Mouse (Mus musculus) urinary bladder, adult 2 months (tissue): ENCODE data around the gene Ablim1. TPM values are rescaled to one million over a fixed set of nuclear protein-coding genes. Genes with fewer than 3 reads are reported as not detected.
A peak's percentile ranks its signal among the peaks of the same experiment; 100 is the strongest.

Experiments
- DNase-seq: peaks from one replicate; pipeline ENCODE4 v3.0.0; 2022; ENCODE audit warnings: low spot score
- polyA plus RNA-seq: library from polyadenylated mRNA; depleted of rRNA; stranded (reverse); fragments of >200 nt; gene quantifications from 2 replicates; pipeline ENCODE4 v1.2.3, GENCODE M21; 2012

The Ablim1 gene
- polyA plus RNA-seq, 1 experiment, result 24.3 TPM

GRCm38 (mm10) chr19:57124906-57125305 is 189.8 kb downstream of the Ablim1 start:
- DNase-seq, result no peak

DNA sequence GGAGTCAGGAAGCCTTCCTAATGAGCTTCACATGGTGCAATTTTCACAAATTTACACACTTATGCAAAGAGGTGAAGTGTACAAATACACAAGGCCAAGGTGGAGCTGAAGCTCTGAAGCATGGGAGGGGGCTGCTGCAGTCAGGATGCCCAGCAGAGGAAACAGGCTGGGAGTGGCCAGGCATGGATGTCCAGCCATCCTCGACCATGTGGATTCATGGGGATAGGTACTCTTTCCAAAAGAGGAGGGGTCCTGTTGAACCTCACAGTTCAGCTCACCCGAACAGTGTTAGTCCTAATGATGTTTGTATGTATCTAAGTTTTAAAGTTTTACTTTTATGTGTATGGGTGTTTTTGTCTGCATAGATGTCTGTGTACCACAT is 190.6 kb downstream of the Ablim1 start:
- DNase-seq, result no peak

- no peak for DNase-seq
Measured at GRCm38 (mm10) chr19:57123503-57124137, 191.1 kb downstream of the Ablim1 start.

DNA sequence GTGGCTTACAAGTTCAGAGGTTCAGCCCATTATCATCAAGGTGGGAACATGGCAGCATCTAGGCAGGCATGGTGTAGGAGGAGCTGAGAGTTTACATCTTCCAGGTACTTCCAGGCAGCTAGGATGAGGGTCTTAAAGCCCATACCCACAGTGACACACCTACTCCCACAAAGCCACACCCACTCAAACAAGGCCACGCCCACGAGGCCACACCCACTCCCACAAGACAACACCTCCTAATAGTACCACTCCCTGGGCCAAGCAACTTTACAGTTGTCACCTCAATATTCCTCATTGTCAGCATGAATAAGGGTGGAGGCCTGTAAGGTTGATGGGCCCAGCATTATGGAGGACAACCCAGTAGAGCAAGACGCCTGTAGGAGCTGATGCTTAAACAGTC is 192.5 kb downstream of the Ablim1 start:
- DNase-seq, result no peak

- DNase-seq, result no peak
Measured at GRCm38 (mm10) chr19:57121036-57121435, 193.7 kb downstream of the Ablim1 start.

GRCm38 (mm10) chr19:57119661-57120060 is 195.1 kb downstream of the Ablim1 start:
- DNase-seq, result no peak

DNA sequence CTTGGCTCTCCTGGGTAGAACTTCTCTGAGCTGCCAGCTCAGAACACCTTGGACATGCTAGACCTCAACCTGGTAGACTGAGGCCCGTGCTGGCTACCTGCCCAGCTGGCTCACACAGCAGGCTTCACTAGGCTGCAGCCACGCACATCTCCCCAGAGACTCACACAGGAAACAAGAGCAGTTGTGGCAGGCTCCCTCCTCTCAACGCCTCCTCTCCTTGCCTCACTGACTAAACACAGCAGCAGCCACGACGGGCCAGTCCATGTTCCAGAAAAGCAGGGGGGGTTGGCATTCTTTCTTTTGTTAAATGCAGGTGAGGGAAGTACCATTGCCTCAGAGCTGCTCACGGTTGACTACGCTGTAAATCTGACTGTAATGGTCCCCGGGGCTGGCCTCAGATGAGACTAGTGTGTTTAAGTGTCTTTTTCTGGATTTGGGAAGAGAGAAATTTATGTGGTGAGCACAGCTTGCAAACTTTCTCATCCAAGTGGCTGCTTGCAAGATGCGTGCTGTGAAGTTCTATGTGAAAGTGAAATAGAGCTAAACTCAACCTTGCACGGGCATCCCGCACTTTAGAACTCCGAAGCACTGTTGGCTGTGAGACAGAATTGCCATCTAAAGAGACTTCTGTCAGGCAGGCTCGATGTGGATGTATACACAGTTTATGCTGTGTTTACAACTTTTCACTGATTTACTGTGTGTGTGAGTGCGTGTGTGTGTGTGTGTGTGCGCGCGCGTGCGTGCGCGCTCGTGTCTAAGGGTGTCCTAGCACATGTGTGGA is 195.7 kb downstream of the Ablim1 start:
- DNase-seq, result peak; percentile 69

- no peak for DNase-seq
Measured at GRCm38 (mm10) chr19:57117751-57118150, 197.0 kb downstream of the Ablim1 start.

- no peak for DNase-seq
Measured at GRCm38 (mm10) chr19:57116871-57117501, 197.7 kb downstream of the Ablim1 start.

DNA sequence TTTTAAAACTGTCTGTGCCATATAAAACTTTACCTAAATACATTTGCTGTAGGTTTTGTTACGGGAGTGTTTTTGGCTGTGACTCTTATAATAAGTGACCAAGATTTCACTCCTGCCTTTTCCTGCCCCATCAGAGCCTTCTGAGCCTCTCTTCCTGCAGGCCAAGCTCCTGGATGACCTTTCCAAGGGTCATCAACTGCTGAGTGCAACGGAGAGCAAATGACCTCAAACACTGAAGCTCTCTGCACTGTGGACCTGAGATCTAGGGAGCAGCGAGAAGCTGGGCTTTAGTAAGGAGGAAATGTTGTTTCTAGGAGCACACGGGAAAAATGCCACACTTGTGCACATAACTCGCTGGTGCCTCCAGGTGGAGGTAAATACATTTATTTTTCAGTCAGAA is 199.0 kb downstream of the Ablim1 start:
- DNase-seq, result no peak

DNA sequence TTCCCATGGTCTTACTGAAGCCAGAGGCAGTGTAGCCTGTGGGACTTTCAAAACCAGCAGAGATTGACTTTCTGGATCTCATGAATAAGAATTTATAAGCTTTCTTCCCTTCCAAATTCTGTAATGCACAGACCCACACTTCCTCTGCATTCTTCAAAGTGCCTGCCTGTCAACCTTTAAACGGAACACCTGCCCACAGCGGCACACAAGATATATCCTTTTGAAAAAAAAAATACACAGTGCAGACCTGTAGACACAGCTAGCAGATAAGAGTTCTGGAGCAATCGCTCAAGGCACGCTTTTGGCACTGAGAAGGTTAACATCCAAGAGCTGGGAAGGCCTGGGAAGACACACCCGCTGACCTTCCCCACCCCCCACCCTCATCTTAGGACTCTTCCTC is 199.8 kb downstream of the Ablim1 start:
- DNase-seq, result no peak

GRCm38 (mm10) chr19:57113975-57114374 is 200.7 kb downstream of the Ablim1 start:
- DNase-seq, result no peak

DNA sequence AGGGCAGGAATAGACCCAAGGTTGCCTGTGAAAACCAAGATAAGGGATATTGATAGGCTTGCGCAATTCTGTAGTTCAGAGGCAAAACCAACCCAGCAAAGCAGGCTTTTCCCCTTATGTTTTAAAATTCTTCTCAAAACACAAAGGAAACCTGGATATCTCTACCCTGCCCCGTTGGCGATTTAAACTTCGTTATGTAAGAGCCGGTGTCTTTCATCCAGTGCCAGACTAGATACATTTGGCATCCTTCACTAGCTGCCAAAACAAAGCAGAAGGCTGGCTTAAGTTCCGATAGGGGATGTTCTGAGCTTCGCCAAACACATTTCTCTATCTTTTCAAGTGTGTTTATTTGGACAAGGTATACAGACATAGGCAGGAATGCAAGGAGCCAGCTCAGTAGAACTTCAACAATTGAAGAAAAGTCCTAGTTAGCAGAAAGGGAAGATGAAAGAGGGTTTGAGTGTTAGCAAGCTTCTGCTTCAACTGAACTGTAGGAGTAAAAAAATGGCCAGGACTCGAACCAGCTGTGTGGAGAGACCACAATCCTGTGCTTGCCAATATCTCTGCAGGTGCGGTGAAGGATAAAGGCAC is 201.8 kb downstream of the Ablim1 start:
- no peak for DNase-seq

DNA sequence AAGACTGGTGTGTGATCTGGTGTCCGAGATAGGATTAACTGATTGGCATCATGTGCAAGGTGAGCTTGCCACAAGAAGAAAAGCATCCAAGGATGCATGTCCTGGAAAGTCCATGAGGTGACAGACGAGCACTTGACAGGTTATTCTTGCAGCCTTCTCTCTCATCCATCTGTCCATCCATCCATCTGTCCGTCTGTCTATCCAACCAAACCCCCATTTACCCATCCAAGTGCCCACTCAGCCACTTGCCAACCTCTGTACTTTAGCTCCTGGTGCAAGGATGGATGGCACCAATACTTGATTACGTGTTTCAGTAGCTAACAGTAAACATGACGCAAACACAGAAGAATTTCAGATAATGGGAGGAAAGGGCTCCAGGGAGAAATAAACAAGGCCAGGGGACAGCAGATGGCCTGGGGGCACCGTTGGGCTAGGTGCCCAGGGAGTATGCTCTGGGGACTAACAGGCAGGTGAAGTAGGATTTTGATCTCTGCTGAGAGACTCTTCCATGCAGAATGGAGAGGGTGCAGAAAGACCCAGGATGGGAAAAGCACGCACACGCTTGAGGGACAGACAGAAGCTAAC is 202.4 kb downstream of the Ablim1 start:
- no peak for DNase-seq

DNA sequence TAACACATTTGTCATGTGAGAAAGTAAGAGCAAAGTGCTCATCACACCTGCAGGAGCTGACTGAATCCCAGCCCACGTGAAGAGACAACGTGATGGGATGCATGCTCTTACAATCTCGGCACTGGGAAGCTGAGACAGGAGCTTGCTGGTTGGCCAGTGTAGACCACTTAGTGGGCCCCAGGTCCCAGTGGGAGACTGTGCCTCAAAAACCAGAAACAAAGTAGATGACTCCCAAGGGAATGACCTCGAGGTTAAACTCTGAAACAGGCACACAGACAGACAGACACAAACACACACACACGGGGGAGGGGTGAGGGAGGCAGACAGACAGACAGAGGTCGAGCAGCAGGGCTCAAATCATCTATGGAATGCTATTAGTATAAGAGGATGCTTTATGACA is 203.4 kb downstream of the Ablim1 start:
- no peak for DNase-seq

GRCm38 (mm10) chr19:57109620-57110019 is 205.1 kb downstream of the Ablim1 start:
- DNase-seq, result no peak

DNA sequence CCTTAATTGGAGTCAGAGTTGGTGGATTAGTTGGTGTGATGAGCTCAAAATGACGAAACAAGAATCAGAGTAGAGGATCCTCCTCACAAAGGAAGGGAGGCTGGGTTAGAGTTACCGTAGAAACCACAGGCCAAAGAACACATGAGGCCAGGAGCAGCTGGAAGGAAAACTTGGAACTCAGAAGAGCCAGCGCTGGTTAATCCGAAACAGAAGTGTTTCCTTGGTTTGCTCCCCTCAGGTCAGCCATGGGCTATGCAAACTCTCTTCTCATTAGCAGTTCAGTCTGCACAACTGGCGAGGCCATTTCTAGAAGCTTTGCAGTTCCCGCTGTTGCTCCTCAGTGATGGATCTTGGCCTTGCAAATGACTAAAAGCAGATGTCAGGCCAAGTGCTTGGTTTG is 208.2 kb downstream of the Ablim1 start:
- DNase-seq, result no peak

GRCm38 (mm10) chr19:57106031-57106430 is 208.7 kb downstream of the Ablim1 start:
- DNase-seq, result no peak

DNA sequence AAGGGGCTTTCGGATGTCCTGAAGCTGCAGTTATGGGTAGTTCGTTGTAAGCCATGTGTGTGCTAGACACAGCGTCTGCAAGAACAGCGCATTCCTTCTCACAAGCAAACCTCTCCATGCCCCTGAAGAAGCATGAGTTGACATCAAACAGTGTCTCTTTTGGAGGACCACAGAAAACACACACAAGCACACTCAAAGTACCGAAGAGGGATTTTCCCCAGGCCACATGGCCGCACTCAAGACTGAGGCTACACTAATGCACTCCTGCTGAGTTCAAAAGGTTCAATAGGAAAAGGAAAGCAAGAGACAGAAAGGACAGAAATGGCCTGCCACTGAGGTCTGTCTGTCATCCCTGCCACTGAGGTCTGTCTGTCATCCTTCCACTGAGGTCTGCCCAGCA is 209.6 kb downstream of the Ablim1 start:
- DNase-seq, result no peak

DNA sequence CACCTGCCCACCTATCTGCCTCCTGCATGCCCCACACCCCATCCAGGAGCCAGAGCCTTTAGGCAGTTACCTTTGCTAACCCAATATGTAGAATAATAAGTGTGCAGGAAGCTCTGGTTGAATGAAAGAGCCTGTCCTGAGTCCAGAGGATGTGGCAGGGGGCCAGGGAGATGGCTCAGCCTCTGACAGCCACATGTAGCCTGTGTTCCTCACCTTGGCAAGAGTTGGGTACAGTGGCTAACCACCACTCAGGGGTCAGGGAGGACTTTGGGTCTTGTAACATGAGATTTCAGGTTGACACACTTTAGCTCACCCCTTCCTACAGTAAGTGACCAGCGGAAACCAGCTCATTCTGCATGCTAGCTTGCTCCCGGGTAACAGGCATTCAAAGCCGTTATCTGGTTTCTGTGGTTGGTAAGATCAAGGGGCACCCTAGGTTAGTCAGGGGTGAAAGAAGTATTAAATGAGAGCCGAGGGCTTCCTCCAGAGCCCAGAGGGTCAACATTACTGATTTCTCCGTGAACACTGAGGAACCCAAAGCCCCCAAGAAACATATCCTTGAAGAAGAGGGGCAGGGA is 210.5 kb downstream of the Ablim1 start:
- no peak for DNase-seq

- DNase-seq, result no peak
Measured at GRCm38 (mm10) chr19:57103360-57103958, 211.3 kb downstream of the Ablim1 start.

GRCm38 (mm10) chr19:57101986-57102385 is 212.7 kb downstream of the Ablim1 start:
- DNase-seq, result no peak
